Mouse (Mus musculus): ENCODE data around the gene Ppp1r15a. TPM values are rescaled to one million over a fixed set of nuclear protein-coding genes. Genes with fewer than 3 reads are reported as not detected.
A peak's percentile ranks its signal among the peaks of the same experiment; 100 is the strongest.

The Ppp1r15a gene
- polyA plus RNA-seq, 1 experiment from 2014 or later, result 21.9 TPM

- no peak overlapping the region for H3K27ac ChIP-seq (replicated peaks; ENCODE audit: low read depth, low read length)
- no peaks in the 10 kb centered on the region for H3K9me3 ChIP-seq (ENCODE audit: control insufficient read depth, low read length)
- H3K4me1 ChIP-seq (ENCODE audit: control insufficient read depth, insufficient read depth, low read length), result no peaks in the 10 kb centered on the region; the same call in 1 of the 2 replicates
- H3K36me3 ChIP-seq (ENCODE audit: control insufficient read depth, insufficient read depth, low read length), result peaks cover 75% of the 10 kb centered on the region
- no peak overlapping the region for H3K4me2 ChIP-seq (ENCODE audit: low read depth, low read length)
- no peak overlapping the region for H3K9ac ChIP-seq (ENCODE audit: low read depth, low read length)
- H3K27me3 ChIP-seq (replicated peaks; ENCODE audit: control insufficient read depth, insufficient read depth, low read length), result no peaks in the 10 kb centered on the region
- DNase-seq (ENCODE audit: low spot score) (no peak), ATAC-seq (ENCODE audit: low read depth) (no peak)
- WGBS, result 83% methylated on average over 9 of the region's 9 CpGs
- H3K4me3 ChIP-seq (ENCODE audit: low read depth, low read length), result no peak overlapping the region
Observed at GRCm38 (mm10) chr7:45494548-45494947, 31.5 kb downstream of the Ppp1r15a start.

DNA sequence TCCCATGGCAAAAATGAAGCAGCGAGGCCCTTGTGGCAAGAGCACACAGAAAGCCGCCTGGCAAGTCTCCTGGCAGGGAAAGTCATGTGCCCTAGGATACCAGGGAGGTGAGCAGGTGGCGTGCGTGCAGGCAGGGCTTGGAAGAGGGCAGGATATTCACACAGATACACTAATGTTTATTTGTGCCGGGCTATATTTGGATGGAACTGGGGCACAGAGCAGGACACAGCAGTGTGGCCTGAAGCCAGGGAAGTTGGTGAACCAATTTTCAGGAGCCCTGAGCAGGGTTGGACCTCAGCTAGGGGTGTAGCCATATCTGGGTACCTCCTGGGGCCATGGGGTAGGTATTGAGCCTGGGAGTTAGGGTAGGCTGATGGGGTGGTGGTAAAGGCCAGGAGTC, 33.1 kb downstream of the Ppp1r15a start:
- Histone ChIP-seq H3K9ac (ENCODE audit: low read depth, low read length) (no peak overlapping the region), H3K36me3 (ENCODE audit: control insufficient read depth, insufficient read depth, low read length) (peaks cover 59% of the 10 kb centered on the region), H3K4me2 (ENCODE audit: low read depth, low read length) (no peak overlapping the region), H3K4me1 (ENCODE audit: control insufficient read depth, insufficient read depth, low read length) (peaks cover 3% of the 10 kb centered on the region; the same call in 1 of the 2 replicates), H3K9me3 (ENCODE audit: control insufficient read depth, low read length) (no peaks in the 10 kb centered on the region), H3K27ac (replicated peaks; ENCODE audit: low read depth, low read length) (no peak overlapping the region), H3K4me3 (ENCODE audit: low read depth, low read length) (no peak overlapping the region), H3K27me3 (replicated peaks; ENCODE audit: control insufficient read depth, insufficient read depth, low read length) (no peaks in the 10 kb centered on the region)
- DNase-seq (ENCODE audit: low spot score) (no peak), ATAC-seq (ENCODE audit: low read depth) (no peak)
- 91% methylated on average over 5 of the region's 5 CpGs for WGBS

DNA sequence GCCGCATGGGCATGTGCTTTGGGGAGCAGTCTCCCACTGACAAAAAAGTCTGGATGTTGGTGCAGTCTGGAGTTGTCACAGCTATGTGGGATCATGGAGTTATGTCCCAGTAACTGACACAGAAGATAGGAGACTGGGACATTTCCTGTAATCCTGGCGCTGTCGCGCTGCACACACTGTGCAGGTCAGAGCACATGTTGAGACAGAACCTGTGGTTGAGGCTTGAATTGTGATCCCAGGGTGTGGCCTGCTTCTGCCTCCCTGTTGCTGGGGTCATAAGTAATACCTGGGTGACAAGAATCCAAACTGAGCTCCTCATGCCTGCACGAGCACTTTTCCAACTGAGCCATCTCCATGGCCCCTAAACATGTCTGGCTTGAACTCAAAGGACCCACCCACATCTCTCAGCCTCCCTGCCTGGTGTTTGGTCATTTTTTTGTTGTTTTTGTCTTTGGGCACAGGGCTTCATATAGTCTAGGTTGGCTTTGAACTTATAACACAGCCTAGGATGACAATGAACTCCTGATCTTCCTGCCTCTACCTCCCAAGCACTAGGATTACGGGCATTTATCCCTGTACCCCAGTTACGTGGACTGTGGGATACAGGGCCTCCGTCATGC, 33.7 kb downstream of the Ppp1r15a start:
- no peak for ATAC-seq (ENCODE audit: low read depth)
- H3K4me1 ChIP-seq (ENCODE audit: control insufficient read depth, insufficient read depth, low read length), result peaks cover 5% of the 10 kb centered on the region; the same call in 1 of the 2 replicates
- no peaks in the 10 kb centered on the region for H3K27me3 ChIP-seq (replicated peaks; ENCODE audit: control insufficient read depth, insufficient read depth, low read length)
- H3K36me3 ChIP-seq (ENCODE audit: control insufficient read depth, insufficient read depth, low read length), result peaks cover 53% of the 10 kb centered on the region
- no peak overlapping the region for H3K9ac ChIP-seq (ENCODE audit: low read depth, low read length)
- H3K4me3 ChIP-seq (ENCODE audit: low read depth, low read length), result no peak overlapping the region
- 93% methylated on average over 8 of the region's 8 CpGs for WGBS
- H3K27ac ChIP-seq (replicated peaks; ENCODE audit: low read depth, low read length), result no peak overlapping the region
- no peaks in the 10 kb centered on the region for H3K9me3 ChIP-seq (ENCODE audit: control insufficient read depth, low read length)
- no peak overlapping the region for H3K4me2 ChIP-seq (ENCODE audit: low read depth, low read length)
- DNase-seq (ENCODE audit: low spot score), result no peak

DNA sequence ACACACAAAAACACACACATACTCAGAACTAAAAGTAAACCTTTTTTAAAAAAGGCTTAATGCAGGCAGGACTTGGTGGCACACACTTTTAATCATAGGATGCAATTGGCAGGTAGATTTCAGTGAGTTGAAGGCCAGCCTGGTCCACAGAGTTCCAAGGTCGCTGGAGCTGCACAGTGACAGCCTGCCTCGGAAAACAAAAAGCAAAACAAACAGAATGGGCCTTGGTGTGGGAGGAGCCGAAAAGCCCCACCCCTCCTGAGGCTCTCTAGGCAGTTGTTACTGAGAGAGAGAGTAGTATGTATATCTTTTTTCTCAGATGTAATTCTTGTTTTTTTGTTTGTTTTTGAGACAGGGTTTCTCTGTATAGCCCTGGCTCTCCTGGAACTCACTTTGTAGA, 34.8 kb downstream of the Ppp1r15a start:
- Histone ChIP-seq H3K27me3 (replicated peaks; ENCODE audit: control insufficient read depth, insufficient read depth, low read length) (no peaks in the 10 kb centered on the region), H3K36me3 (ENCODE audit: control insufficient read depth, insufficient read depth, low read length) (peaks cover 42% of the 10 kb centered on the region), H3K9ac (ENCODE audit: low read depth, low read length) (peak overlapping the region; percentile 30; the same call in 1 of the 2 replicates), H3K4me3 (ENCODE audit: low read depth, low read length) (no peak overlapping the region), H3K4me1 (ENCODE audit: control insufficient read depth, insufficient read depth, low read length) (peaks cover 5% of the 10 kb centered on the region; the same call in 1 of the 2 replicates), H3K4me2 (ENCODE audit: low read depth, low read length) (0 out of 2 replicates have a peak overlapping the region, but pooled peaks have one; percentile 26), H3K9me3 (ENCODE audit: control insufficient read depth, low read length) (no peaks in the 10 kb centered on the region), H3K27ac (replicated peaks; ENCODE audit: low read depth, low read length) (no peak overlapping the region)
- whole genome bisulfite sequencing, result 16% methylated on average over 3 of the region's 3 CpGs
- no peak for ATAC-seq (ENCODE audit: low read depth)
- no peak for DNase-seq (ENCODE audit: low spot score)

GRCm38 (mm10) chr7:45490822-45491221, 35.2 kb downstream of the Ppp1r15a start:
- DNase-seq (ENCODE audit: low spot score), result peak; percentile 47
- H3K4me2 ChIP-seq (ENCODE audit: low read depth, low read length), result 0 out of 2 replicates have a peak overlapping the region, but pooled peaks have one; percentile 26
- H3K9ac ChIP-seq (ENCODE audit: low read depth, low read length), result 0 out of 2 replicates have a peak overlapping the region, but pooled peaks have one; percentile 30

DNA sequence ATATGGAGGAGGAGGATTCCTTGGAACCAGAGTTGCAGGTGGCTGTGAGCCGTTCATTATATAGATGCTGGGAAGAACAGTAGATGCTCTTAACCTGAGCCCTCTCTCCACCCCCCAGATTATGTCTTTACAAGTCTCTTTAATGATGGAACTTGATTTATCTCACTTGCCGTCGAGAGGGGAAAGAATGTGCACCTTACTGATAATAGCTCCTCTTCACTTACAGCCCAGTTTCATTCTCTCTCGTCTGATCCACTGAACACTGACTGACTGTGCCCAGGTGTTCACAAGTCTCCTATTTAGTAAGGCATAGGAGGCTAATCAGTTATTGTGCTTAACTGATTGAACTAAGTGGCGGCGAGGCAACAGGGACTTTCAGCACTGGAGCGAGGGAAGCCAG, 36.5 kb downstream of the Ppp1r15a start:
- DNase-seq (ENCODE audit: low spot score) (no peak), ATAC-seq (ENCODE audit: low read depth) (no peak)
- Histone ChIP-seq H3K27ac (replicated peaks; ENCODE audit: low read depth, low read length) (no peak overlapping the region), H3K36me3 (ENCODE audit: control insufficient read depth, insufficient read depth, low read length) (peaks cover 26% of the 10 kb centered on the region), H3K9me3 (ENCODE audit: control insufficient read depth, low read length) (no peaks in the 10 kb centered on the region), H3K4me1 (ENCODE audit: control insufficient read depth, insufficient read depth, low read length) (peaks cover 5% of the 10 kb centered on the region; the same call in 1 of the 2 replicates), H3K27me3 (replicated peaks; ENCODE audit: control insufficient read depth, insufficient read depth, low read length) (no peaks in the 10 kb centered on the region), H3K4me2 (ENCODE audit: low read depth, low read length) (no peak overlapping the region), H3K4me3 (ENCODE audit: low read depth, low read length) (no peak overlapping the region), H3K9ac (ENCODE audit: low read depth, low read length) (0 out of 2 replicates have a peak overlapping the region, but pooled peaks have one; percentile 48)
- WGBS, result 78% methylated on average over 7 of the region's 7 CpGs

More at GRCm38 (mm10) chr7:45490822-45491221, 35.2 kb downstream of the Ppp1r15a start:
- no peaks in the 10 kb centered on the region for H3K27me3 ChIP-seq (replicated peaks; ENCODE audit: control insufficient read depth, insufficient read depth, low read length)
- ATAC-seq (ENCODE audit: low read depth), result peak; percentile 8; the same call in 1 of the 2 replicates
- no peaks in the 10 kb centered on the region for H3K9me3 ChIP-seq (ENCODE audit: control insufficient read depth, low read length)
- H3K4me1 ChIP-seq (ENCODE audit: control insufficient read depth, insufficient read depth, low read length), result peaks cover 5% of the 10 kb centered on the region; the same call in 1 of the 2 replicates
- WGBS, result 12% methylated on average over 4 of the region's 9 CpGs
- H3K36me3 ChIP-seq (ENCODE audit: control insufficient read depth, insufficient read depth, low read length), result peaks cover 37% of the 10 kb centered on the region
- no peak overlapping the region for H3K27ac ChIP-seq (replicated peaks; ENCODE audit: low read depth, low read length)
- no peak overlapping the region for H3K4me3 ChIP-seq (ENCODE audit: low read depth, low read length)

- H3K36me3 ChIP-seq (ENCODE audit: control insufficient read depth, insufficient read depth, low read length), result peaks cover 15% of the 10 kb centered on the region
- peak within 1 kb of the TSS; percentile 74 for H3K27ac ChIP-seq (replicated peaks; ENCODE audit: low read depth, low read length)
- peak within 1 kb of the TSS; percentile 40 for H3K4me3 ChIP-seq (ENCODE audit: low read depth, low read length)
- H3K9me3 ChIP-seq (ENCODE audit: control insufficient read depth, low read length), result no peaks in the 10 kb centered on the region
- WGBS, result 10% methylated on average over 30 of the region's 38 CpGs
- H3K27me3 ChIP-seq (replicated peaks; ENCODE audit: control insufficient read depth, insufficient read depth, low read length), result no peaks in the 10 kb centered on the region
- peak; percentile 62 for ATAC-seq (ENCODE audit: low read depth)
- peak within 1 kb of the TSS; percentile 48 for H3K9ac ChIP-seq (ENCODE audit: low read depth, low read length)
- H3K4me2 ChIP-seq (ENCODE audit: low read depth, low read length), result peak within 1 kb of the TSS; percentile 59
- peak; percentile 61 for DNase-seq (ENCODE audit: low spot score)
- H3K4me1 ChIP-seq (ENCODE audit: control insufficient read depth, insufficient read depth, low read length), result peaks cover 5% of the 10 kb centered on the region; the same call in 1 of the 2 replicates
Observed at GRCm38 (mm10) chr7:45488293-45489204, 37.5 kb downstream of the Ppp1r15a start, which contains the start of gene Dhdh. Dhdh (minus strand) TSS chr7:45488805.

DNA sequence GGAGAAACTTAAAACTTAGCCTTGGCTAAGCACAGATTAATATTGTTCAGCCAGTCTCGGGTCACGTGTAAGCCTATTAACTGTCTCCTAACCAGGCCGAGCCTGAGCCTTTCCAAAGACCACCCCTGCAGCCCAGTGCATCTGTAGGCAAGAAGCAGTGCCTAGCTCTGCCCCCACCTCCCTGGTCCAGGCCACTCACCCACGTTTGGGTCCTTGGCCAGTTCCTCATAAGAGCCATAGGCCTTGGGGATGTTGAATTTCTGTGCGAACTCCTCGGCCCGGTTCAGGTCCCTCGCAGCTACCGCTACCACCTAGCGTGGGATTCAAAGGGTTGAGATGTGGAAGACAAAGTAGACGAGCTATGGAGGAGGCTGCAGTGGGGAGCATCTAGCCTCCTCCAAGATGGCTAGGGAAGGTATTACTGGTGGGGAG, 38.2 kb downstream of the Ppp1r15a start:
- Histone ChIP-seq H3K9ac (ENCODE audit: low read depth, low read length) (peak overlapping the region; percentile 48), H3K27ac (replicated peaks; ENCODE audit: low read depth, low read length) (peak overlapping the region; percentile 74), H3K4me1 (ENCODE audit: control insufficient read depth, insufficient read depth, low read length) (peaks cover 5% of the 10 kb centered on the region; the same call in 1 of the 2 replicates), H3K27me3 (replicated peaks; ENCODE audit: control insufficient read depth, insufficient read depth, low read length) (no peaks in the 10 kb centered on the region), H3K36me3 (ENCODE audit: control insufficient read depth, insufficient read depth, low read length) (peaks cover 9% of the 10 kb centered on the region), H3K4me3 (ENCODE audit: low read depth, low read length) (peak overlapping the region; percentile 40), H3K4me2 (ENCODE audit: low read depth, low read length) (peak overlapping the region; percentile 59), H3K9me3 (ENCODE audit: control insufficient read depth, low read length) (no peaks in the 10 kb centered on the region)
- ATAC-seq (ENCODE audit: low read depth) (peak; percentile 45; the same call in 1 of the 2 replicates), DNase-seq (ENCODE audit: low spot score) (peak; percentile 41)
- WGBS, result 29% methylated on average over 11 of the region's 11 CpGs

Measured in embryonic facial prominence, embryonic 14.5 days (tissue).